Mouse (Mus musculus) layer of hippocampus, postnatal 36 days (tissue): ENCODE measurements around the gene Esrp2. TPM values are rescaled to one million over a fixed set of nuclear protein-coding genes. Genes with fewer than 3 reads are reported as not detected.

ENCODE experiments used
- DNase-seq, 2 experiments: peaks; one replicate each; pipeline ENCODE4 v3.0.0; 2022
- total RNA-seq, 2 experiments: library from RNA; stranded (reverse); gene quantifications; 2 replicates each; pipeline ENCODE4 v1.2.3; 2021

Gene Esrp2
- total RNA-seq, 2 experiments from 2014 or later = not detected

DNA sequence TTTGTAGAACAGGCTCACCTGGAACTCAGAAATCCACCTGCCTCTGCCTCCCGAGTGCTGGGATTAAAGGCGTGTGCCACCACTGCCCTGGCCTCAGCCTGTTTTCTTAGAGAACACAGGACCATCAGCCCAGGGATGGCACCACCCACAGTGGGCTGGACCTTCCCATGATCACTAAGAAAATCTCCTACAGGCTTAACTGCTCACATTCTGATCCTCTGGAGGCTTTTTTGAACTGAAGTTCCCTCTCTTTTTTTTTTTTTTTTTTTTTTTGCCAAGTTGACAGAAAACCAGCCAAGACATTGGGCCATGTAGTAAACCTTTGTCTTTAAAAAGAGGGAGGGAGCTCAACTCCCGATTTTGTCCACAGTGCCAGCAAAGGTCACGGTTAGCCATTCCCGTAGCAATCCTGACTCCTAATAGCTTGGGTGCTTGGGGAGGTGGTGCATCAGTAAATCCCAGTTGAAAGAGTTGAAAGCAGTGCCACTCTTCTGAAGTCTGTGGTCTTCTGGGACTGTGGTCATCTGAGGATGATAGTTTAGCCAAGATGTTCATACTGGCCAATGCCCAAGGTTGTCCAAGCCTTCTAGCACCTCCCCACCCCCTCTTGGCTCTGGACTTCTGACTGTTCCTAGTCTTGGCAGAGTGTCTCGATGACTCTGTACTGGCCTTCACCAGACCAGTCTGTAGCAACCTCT is 11.2 kb upstream of the Esrp2 start:
- DNase-seq = no peak

DNA sequence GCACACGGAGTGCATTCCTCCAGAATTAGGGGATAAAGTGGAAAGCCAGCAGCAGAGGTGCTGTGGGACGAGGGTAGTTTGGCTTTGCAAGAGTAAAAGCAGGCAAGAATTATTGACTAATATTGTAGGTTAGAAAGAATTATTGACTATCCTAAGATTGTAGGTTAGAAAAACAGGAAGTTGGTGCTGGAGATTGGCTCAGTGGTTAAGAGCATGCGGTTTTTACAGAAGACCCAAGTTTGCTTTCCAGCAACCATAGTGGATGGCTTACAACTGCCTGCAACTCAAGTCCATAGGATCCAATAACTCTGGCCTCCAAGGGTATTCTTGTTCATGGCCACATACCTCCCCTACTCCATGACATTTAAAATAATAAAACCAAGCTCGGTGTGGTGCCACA is 9.2 kb upstream of the Esrp2 start:
- DNase-seq = no peak

DNA sequence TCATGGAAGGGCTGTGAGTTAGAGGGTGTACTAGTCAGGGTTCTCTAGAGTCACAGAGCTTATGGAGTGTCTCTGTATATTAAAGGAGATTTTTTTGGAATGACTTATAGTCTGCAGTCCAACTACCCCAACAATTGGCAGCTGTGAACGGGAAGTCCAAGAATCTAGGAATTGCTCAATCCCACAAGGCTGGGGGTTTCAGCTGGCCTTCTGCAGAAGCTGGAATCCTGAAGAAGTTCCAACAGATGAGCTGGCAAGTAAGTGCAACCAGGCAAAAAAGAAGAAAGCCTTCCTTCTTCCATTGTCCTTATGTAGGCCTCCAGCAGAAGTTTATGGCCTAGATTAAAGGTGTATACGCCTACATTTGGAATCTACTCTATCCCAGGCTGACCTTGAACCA is 8.6 kb upstream of the Esrp2 start:
- no peak for DNase-seq

DNA sequence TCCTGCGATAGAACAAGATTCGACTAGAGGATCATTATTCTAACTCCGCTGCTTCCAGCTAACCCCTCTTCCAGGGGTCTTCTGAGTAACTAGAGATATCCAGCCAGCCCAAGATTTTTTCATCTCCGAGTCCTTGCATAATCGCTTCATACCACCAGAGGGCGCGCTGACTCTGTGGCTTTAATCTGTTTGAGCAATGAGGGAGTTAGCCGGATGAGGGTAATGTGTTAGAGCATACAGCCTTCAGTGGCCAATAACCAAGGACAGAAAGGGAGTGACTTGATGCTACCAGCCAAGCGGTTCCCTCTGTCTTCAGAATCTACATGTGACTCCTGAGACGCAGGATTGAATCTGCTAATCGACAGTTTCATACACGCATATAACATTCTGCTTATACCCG is 4.0 kb upstream of the Esrp2 start:
- DNase-seq = peak; percentile 73 to 82

DNA sequence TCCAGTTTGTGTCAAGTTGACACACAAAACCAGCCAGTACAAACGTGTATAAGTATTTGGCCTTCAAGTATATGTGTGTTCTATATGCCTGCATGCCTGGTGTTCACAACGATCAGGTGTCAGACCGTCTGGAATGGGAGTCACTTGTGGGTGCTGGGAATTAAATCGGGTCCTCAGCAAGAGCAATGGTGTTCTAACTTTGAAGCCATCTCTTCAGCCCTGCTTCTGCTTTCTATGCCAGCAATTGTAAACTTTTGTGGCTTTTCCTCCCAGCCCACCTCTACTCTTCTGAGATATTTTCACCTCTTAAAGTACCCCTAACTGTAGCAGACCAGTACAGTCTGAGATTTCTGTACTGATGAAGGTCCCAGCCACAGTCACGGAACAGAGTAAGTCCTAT is 3.4 kb upstream of the Esrp2 start:
- DNase-seq = no peak

DNA sequence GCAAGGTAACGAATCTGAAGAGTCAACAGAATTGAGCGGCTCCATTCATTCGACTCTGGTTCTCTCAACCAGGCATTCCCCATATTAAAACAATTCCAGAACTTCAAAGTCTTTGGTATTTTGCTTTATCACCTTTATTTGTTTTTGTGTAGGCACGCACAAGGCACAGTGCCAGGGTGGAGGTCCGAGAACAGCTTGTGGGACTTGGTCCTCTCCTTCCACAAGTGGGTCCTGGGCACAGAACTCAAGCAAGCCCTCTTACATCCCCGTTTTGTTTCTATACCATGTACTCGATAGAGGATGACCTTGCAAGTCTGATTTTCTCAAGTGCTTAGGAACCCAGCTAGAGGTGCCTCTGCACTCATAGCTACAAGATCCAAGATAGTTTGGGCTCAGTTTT is 1.8 kb upstream of the Esrp2 start:
- DNase-seq = no peak

DNA sequence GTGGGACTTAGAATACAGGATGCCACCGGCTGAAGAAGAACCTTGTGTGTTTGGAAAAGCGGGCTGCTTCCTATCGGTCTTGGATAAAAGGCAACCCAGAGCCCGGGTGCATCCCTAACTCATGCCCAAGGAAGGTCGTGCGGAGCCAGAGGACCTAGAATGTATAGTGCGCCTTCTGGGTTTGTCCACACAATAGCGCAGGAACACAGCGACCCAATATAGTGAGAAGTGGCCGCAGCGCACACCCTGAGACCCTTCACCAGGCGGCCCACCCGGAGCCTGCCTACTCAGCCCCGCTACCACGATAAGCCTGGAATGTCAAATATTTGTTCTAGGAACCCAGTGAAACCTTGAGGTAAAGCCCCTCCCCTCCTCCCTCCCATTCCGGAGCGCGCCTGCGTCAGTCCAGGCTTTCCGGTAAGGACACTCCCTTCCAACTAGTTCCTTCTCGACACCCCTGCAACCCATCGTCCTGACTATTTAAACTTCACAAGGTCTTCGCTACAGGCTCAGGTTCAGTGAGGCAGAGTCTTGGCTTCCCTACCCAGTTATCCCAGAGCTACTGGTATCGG is 1.2 kb upstream of the Esrp2 start:
- peak; percentile 30 to 46 for DNase-seq

DNA sequence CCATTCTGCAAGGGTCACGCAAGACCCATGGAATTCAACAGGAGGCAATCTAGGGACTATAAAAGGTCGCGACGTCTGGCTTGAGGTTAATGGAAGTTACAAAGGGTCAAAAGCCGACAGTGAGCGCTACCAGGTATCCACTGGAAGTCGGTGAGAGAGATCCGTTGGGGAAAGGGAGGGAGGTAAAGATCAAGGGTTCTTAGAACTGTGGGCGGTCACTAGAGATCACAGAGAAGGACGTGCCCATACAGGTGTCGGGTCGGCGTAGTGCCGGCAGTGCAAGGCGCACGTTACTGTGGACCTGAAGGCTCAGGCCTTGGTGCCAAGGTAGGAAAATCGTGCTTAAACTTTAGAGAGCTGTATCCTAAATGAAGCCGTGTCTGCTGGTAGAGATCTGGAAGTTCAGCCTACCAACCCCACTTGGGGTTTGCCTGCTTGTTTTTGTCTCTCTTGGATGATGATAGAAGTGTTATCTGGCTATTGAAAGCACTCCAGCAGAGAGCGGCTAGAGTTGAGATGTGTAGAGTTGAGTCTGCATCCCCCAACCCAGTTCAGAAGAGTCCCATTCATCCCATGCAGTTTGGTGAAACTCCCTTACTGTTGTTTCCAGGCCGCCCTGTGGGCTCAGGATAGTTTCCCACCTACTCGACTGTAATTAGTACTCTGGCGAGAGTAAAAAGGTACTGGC is 588 bp upstream of the Esrp2 start:
- no peak for DNase-seq

DNA sequence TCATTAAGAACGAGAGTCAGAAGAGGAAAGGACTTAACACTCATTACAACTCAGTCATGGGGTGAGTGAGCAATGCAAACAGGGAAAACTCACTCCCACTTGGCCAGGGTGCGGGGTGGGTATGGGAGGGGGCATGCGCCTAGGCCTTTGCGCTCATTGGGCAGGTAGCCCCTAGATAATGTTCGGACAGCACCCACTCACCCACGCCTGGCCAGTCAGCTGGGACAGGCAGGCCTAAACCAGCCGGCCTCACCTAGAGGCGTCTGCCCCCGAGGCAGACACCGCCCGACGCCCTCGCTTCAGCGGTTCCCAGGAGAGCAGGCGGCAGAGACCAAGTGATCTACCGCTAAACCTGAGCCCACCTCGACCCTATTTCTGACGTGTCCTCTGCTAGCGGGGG is 1.1 kb downstream of the Esrp2 start:
- DNase-seq = no peak

DNA sequence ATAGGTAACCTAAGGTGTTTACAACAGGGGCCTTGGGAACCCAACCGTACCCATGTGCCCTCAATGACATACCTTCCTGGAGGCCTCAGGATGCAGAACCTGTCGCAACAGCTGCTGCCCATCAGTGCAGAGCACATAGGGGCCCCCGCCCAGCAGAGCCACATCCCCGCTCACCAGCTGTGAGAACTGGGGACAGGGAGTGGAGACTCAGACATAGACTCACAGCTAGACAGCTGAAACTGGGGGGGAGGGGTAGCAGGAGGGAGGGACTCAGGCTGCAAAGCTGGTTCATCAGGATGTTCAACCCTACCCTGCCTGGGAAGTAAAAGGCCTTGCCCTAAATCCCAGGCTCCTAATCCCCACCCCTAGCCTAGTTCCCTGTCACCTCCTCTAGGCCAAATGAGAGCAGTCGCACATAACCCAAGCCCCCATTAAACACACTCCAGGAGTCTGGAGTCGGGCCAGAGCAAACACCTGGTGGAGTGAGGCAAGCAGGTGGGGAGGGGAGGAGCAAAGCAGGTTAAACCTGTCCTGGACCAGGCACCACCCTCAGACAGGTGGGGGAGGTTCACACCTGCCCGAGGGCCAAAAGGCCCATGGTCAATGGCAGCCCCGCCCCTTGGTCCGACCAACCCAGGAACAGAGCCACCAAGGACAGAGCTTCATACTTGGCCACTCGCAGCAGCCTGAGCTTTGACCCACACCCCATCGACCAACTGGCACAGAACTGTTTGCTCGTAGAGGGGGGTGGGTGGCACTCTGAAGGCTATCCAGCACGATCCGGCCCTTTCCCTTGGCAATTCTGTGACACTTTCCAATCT is 1.8 kb downstream of the Esrp2 start:
- DNase-seq = no peak

DNA sequence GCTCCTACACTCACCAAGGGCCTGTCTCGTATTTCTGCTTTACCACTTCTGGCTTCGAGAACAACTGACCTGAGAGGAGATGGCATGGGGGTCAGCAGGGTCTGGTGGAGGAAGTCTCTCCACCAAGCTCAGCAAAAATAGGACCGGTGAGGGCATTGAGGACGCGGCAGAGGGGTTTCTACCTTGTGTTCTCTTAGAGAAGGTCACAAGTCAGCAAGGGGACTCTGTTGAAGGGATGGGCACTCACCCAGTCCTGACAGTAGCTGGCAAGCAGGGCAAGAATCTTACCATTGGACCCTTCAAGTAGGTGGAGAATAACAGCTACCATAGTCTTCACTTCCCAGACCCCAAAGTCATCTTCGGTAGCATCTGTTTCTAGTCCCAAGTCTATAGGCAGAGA is 2.8 kb downstream of the Esrp2 start:
- no peak for DNase-seq

DNA sequence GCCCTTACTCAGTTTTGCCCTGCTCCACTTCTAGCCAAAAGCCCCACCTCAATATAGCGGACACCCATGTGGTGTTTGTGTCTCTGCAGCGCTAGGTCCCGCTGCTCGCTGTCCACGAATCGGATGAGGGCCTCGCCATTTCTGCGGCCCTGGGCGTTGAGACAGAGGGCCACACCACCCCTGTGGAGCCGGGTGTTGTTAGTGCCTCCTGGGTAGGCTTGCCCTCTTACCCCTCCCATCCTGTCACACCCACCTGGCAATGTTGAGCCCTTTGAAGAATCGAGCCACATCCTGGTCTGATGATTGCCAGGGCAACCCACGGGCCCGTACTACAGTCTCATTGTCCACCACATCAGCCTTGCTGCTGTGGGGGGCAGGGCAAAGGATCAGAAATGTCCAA is 3.2 kb downstream of the Esrp2 start:
- DNase-seq = no peak

DNA sequence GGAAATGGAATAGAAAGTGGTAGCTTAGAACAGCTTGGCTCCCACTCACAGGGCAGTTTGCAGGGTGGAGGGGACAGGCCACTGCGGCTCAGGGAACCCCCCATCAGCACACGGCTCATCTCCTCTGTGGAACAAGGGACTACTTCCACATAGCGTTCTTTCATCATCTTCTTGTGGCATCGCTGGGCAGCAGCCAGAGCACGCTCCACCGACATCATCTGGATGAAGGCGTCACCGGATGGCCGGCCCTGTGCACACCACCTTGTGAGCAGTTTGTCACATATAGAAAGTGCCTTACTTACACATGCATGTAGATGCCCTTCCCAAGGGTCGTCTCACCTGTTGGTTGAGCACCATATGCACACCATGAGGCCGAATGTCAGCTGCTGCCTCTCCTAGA is 4.4 kb downstream of the Esrp2 start:
- DNase-seq = no peak

DNA sequence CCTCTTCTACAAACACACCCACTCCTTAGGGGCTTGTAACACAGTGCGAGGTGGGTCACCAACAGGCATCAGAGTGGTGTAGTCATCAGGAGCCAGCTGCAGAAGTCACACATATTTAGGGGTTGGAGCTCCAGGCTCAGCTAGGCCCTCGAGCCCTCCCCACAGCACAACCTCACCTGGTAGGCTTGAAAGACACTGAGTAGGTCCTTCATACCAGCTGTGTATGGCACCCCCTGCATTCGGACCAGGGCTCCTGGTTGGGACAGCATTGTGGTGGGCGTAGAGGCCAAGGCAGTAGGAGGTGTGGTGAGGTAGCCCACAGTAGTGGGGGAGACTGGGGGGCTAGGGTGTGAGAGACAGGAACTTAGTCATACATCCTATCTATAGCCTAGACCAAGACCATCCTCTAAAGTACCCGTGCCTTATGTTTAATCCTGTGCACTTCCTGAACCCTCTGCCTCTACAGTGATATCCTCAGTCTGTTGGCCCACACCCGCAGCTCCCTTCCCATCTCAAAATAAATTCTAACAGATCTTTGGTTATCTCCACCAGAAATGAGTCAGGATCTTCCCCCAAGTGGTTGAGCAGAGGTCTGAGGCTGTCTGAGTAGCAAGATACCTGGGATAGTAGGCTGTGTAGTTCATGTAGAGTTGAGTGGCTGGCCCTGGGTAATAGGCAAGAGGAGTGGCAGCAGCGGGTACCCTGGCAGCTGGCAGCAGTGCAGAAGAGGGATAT is 5.1 kb downstream of the Esrp2 start:
- DNase-seq = no peak

DNA sequence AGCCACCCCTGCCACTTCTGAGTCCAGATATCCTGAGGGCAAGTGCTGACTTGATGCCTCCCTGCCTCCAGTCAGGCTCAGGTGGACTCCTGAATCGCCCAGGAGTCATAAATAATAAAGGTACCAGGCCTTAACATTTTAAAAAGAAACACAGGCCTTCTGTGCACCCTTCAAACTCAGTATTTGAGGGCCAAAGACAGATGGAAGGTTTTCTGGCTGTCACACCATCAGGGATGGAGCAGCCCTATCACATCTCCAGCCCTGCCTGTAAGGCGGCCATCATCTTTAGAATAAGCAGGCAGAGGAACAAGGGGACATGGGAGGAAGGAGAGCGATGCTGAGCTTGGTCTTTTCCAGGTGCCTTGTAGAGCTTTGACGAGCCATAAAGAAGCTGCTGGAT is 5.8 kb downstream of the Esrp2 start:
- no peak for DNase-seq

DNA sequence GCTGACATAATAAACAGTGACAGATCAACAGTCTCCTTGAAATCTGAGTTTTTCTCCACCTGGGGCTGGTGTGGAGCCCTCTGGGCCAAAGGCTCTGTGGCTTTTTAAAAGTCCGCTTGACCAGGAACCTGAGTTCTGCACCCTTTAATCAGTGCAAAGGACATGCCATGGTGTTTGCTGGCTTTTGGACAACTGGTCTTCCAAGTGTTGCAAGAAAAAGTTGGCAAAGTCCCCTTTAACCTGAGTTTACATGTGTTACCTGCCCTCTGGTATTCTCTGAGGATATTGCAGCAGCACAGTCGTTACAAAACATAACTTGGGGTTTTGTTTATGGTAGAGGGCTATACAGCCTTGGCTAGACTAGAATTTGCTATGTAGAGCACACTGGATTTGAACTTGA is 6.3 kb downstream of the Esrp2 start:
- no peak for DNase-seq

DNA sequence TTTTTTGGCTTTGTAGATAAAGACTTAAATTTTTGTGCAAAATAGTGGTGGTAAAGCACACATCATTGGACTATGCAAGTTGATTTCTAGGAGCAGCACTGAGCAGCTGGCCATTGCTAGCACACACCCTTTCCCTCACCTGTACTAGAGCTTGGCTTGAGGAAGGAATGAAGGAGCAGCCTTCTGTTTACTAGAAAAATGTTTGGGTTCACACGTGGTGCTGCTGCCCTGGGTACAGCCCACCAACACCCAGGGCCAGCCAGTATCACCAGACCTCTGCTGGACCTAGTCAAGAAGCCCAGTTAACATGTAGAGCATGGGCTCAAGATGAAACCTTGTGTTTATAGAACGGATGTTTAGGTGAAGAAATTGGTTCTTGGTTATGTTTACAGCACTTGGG is 6.8 kb downstream of the Esrp2 start:
- DNase-seq = no peak

DNA sequence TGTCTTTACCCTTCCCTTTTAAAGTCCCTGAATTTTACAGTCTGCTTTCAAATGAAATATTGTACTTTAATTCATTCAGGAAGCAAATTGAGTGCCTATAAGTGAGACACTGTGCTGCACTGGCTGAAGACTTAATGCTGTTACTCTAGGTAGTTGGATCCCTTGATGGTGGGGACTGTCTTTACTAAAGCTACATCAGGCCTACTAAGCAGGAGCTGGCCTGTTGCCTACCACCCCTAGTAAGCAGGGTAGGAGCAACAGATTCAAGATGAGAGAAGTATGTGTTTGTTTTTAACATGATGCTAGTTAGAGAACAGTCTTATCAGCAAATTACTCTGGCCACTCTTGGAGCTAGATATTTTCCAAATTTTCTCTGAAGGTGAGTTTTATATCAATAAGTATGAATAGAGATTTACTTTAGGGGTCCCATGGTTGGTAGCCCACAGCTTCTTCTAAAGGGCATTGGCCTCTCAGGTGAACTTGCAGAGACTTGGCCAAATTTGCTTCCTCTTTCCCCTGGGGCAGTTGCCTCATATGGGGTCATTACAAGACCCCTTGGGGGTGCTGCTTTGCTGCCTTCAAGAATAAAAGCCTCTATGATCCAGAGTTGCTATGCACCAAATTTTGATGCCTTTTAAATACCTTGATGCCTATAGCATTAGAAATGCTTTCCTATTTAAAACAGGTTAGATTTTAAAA is 7.4 kb downstream of the Esrp2 start:
- DNase-seq = no peak

DNA sequence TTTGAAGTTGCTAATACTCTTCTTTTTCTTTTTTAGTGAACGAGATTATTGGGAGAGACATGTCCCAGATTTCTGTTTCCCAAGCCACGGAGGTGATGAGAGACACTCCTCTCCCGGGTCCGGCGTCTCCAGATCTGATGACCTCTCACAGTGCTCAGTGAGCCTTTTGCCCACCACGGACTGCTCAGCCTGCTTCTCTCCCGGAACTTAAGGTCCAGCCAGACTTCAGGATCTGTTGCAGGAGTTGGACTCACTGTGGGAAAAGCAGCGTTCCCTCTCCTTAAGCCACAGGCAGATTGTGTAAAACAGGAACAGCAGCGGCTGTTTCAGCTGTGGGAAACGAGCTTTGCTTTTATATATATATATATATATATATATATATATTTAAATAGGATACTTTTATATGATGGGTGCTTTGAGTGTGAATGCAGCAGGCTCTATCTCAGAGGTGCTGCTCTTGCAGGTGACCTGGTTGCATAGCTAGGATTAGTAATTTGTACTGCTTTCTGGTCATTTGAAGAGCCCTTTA is 8.8 kb downstream of the Esrp2 start:
- no peak for DNase-seq

DNA sequence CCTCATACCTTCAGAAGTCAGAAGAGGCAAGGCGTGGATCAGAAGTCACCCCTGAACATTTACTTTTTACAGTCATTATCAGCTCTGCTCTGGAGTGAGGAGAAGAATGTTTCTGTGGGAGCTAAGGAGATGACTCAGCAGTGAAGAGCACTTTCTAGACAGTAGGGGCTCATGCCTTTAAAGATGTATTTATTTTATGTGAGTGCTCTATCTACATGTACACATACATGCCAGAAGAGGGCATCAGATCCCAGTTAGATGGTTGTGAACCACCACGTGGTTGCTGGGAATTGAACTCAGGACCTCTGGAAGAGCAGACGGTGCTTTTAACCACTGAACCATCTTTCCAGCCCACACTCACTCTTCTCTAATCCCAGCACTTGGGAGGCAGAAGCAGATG is 9.7 kb downstream of the Esrp2 start:
- DNase-seq = no peak

DNA sequence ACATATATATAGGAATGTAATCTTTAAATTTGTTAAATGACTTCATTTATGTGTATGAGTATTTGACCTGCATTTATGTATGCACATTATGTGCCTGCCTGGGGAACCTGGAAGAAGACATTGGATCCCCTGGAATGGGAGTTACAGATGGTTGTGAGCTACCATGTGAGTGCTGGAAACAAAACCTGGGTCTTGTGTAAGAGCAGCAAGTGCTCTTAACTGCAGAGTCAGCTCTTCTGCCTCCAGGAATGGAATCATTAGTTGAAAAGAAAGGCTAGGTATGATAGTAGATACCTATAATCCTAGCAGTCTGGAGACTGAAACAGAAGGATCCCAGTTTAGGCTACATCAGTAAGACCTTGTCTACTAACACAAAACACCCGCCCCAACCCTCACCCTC is 10.7 kb downstream of the Esrp2 start:
- DNase-seq = no peak

DNA sequence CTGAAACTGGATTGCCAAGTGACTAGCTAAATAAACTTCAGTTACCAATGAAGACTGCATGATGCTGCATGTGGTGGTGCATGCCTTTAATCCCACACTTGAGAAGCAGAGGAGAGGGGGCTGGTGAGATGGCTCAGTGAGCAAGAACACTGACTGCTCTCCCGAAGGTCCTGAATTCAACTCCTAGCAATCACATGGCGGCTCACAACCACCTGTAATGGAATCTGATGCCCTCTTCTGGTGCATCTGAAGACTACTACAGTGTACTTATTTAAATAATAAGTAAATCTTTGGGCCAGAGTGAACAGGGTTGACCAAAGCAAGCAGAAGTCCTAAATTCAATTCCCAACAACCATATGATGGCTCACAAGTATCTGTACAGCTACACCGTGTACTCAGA is 13.3 kb downstream of the Esrp2 start:
- no peak for DNase-seq
